Mouse (Mus musculus): ENCODE measurements around the gene Col16a1.

DNA sequence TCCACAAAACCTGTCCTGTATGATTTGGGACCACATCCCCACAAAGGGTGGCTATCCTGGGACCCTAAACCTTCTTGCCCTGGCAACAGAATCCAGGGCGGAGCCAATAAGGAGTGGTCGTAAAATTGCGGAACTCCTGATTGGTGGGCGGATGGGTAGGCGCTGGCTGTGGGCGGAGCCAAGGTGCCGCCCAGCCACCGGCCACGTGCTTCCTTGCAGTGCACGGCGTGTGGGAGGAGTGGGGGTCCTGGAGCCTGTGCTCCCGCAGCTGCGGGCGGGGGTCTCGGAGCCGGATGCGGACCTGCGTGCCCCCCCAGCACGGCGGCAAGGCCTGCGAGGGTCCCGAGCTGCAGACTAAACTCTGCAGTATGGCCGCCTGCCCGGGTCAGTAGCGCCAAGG is 41.1 kb upstream of the Col16a1 start:
- TF ChIP-seq CTCF (IDR thresholded peaks at IDR 0.05), result no peak
- TF ChIP-seq EP300 (IDR thresholded peaks at IDR 0.05), result no peak

Measured in lung, postnatal 0 days (tissue).